Mouse (Mus musculus) hindbrain, embryonic 15.5 days (tissue): ENCODE results near the gene Zp3. TPM values are rescaled to one million over a fixed set of nuclear protein-coding genes. Genes with fewer than 3 reads are reported as not detected.

Experiments used
- polyA plus RNA-seq: library from polyadenylated mRNA; unstranded; fragments of >200 nt; fragmentation: Nextera tagmentation; extraction: Ambion mirVana; gene quantifications from 2 replicates; pipeline ENCODE4 v1.2.1, GENCODE M21; 2015

Gene Zp3
- polyA plus RNA-seq, 1 experiment from 2014 or later = 0.21 TPM

Other genes starting within 250 kb of the Zp3 start
- 88.4 and 89.2 TPM in 2 replicates for gene Tmem120a, start 235.7 kb upstream of the Zp3 start, polyA plus RNA-seq
- 0.25 and 0.60 TPM in 2 replicates for gene Styxl1, start 201.7 kb upstream of the Zp3 start, polyA plus RNA-seq
- gene Mdh2, start 201.6 kb upstream of the Zp3 start, polyA plus RNA-seq = 616 and 619 TPM in 2 replicates
- gene Srrm3, start 173.2 kb upstream of the Zp3 start, polyA plus RNA-seq = 79.4 and 90.0 TPM in 2 replicates
- 14.8 and 16.6 TPM in 2 replicates for gene Hspb1, start 92.2 kb upstream of the Zp3 start, polyA plus RNA-seq
- gene Ywhag, start 45.5 kb upstream of the Zp3 start, polyA plus RNA-seq = 817 and 859 TPM in 2 replicates
- 1.9 and 2.6 TPM in 2 replicates for gene Ssc4d, start 5.6 kb upstream of the Zp3 start, polyA plus RNA-seq
- gene Dtx2, start 14.7 kb downstream of the Zp3 start, polyA plus RNA-seq = 25.6 and 26.3 TPM in 2 replicates
- not detected in 2 replicates for gene Upk3b, start 58.4 kb downstream of the Zp3 start, polyA plus RNA-seq
- gene Upk3bl, start 74.4 kb downstream of the Zp3 start, polyA plus RNA-seq = 0.22 and 0.43 TPM in 2 replicates
- 21.5 and 23.0 TPM in 2 replicates for gene Rasa4, start 103.8 kb downstream of the Zp3 start, polyA plus RNA-seq
- gene Polr2j, start 136.5 kb downstream of the Zp3 start, polyA plus RNA-seq = 206 and 213 TPM in 2 replicates
- gene Lrwd1, start 156.0 kb downstream of the Zp3 start, polyA plus RNA-seq = 24.6 and 25.9 TPM in 2 replicates
- 18.8 and 22.0 TPM in 2 replicates for gene Alkbh4, start 156.0 kb downstream of the Zp3 start, polyA plus RNA-seq
- gene Orai2, start 190.6 kb downstream of the Zp3 start, polyA plus RNA-seq = 40.9 and 47.9 TPM in 2 replicates
- 60.6 and 61.2 TPM in 2 replicates for gene Prkrip1, start 218.9 kb downstream of the Zp3 start, polyA plus RNA-seq